Mouse (Mus musculus): Measurements from ENCODE around the gene Fhdc1.

DNA sequence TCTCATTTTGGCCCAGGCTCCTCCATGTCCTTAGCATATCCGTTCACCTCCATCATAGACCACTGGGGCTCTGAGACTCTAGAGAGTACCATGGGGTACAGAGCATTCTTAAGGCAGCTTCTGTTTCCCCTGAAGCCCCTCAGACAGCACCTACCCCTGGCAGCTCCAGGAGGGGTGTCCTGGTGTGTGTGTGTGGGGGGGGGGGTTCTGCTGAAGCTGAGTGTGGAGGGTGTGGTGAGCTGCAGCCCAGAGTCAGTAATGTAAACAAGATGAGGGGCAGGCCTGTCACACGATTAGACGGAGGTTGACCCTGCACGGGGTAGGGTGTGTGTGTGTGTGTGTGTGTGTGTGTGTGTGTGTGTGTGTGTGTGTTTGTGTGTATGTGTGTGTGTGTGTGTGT lies 18.5 kb downstream of the Fhdc1 start:
- TF ChIP-seq CTCF (IDR thresholded peaks at IDR 0.05; ENCODE audit: insufficient read depth, low read depth, low read length): no peak
- TF ChIP-seq POLR2A (IDR thresholded peaks at IDR 0.05; ENCODE audit: insufficient read depth, low read depth, low read length): no peak
